Mouse (Mus musculus) splenic B cell, adult 2 months (primary cell): ENCODE results near the gene Olfr875.
"Not testable (repeated sequence)": the region's sequence is repeated elsewhere in the genome, so short reads cannot be mapped to it uniquely, and the experiment has no call there.

Experiments used
- DNase-seq: peaks from one replicate; pipeline ENCODE4 v3.0.0-alpha.2; 2011; ENCODE audit warnings: low read depth, low spot score
- H3K27me3 ChIP-seq: 2 replicates; pipeline ENCODE4 v1.6.1; 2012; ENCODE audit warnings: mild to moderate bottlenecking, low read length, moderate library complexity, mixed read lengths; ENCODE audit not compliant: control insufficient read depth, poor library complexity, insufficient read depth, severe bottlenecking
- H3K36me3 ChIP-seq: 2 replicates; pipeline ENCODE4 v1.6.1; 2012; ENCODE audit warnings: mild to moderate bottlenecking, low read length, moderate library complexity, mixed read lengths; ENCODE audit not compliant: control insufficient read depth, poor library complexity, insufficient read depth, severe bottlenecking

The Olfr875 gene

DNA sequence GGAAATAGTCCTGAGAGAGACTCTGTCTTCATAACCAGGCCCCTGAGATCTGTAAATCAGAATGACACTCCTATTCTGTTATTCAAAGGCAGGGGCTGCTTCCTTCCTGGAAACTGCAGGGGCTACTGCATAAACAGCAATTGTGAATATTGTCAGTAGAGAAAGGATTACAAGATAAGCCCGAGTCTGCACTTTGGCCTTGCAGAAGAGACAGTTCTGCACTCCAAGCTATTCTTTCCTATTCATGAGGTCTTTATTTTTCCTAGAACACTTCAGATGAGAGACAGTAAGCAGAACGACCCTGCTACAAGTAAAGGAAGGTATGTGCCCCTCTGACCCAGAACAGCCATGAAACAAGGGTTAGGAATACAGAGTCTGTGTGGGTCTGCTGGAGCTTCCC lies at the start of gene Olfr875:
Gene Olfr875, plus strand, starts transcription at position 99 of the 400 bp plus-strand sequence.
- Histone ChIP-seq H3K36me3 (no peaks in the 10 kb centered on the region), H3K27me3 (no peaks in the 10 kb centered on the region; the same call in 1 of the 2 replicates)
- no peak for DNase-seq

DNA sequence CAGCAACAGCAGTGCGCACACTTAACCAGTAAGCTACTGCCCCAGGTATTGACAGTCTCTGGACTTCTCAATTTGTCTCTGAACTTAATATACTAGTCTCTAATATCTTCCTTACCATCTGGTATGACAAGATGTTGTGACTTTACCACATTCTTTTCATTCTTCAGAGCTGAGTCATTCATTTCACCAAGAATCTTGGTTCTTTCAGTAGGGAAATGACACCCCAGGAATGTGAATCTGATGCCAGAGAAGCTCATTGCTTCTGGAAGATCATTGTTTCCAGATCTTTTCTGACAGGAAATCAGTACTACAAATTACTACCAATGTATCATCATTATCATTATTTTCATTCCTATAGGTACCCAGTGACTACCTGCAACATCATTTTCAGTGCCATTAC lies 37.3 kb upstream of the Olfr875 start:
- no peak for DNase-seq
- no peaks in the 10 kb centered on the region for H3K27me3 ChIP-seq
- no peaks in the 10 kb centered on the region for H3K36me3 ChIP-seq

DNA sequence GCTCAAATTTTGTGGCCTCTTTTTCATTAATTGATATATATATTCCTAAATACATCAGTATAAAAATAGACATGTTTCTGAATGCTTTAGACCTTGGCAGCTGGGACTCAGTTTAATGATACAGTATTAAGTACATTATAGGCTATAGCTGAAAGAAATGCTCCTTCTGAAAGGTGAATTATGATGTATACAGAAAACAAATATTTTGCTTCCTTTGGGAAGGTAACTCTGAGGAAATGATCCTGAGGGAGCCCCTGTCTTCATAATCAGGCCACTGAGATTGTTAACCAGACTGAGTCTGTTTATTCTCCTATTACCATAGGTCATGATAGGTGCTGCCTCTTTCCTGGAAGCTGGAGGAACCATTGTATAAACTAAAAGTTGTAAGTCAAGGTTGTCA lies 26.9 kb upstream of the Olfr875 start, which contains the start of gene Olfr874:
Gene Olfr874, plus strand, starts transcription at position 301 of the 400 bp plus-strand sequence.
- no peaks in the 10 kb centered on the region for H3K36me3 ChIP-seq
- no peaks in the 10 kb centered on the region for H3K27me3 ChIP-seq
- DNase-seq: no peak

DNA sequence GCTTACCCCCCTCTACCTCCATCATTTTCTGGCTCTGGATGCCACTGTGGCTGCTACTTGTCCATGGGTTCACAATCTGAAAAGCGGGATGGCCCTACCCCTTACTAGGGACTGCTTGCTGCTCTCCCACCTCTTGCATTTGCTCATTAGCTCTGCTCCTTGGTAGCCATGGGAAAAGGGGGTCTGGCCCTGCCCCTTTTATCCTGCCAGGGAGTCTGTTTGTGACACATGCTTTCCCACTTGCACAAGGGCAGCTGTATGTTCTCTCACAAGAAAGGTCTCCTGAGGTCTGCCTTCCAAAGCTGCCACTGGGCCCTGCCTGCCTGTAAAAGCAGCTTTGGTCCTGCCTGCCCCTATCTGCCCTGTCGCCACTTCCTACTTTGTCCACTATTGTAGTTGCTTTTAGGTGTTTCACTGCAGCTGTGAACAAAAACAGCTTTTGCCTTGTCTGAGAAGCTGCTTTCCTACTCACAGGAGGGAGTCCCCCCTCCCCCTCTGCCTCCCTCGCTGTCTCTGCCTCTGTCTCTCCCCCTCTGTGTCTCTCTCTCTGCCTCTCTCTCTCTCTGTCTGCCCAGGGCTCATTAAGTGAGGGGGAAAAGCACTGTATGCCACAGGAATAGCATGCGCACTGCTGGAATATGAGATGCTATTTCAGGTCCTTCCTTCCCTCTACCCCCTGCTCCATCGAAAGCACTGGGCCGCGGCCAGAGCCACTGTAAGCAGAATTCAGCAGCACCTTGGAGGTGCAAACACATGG lies 21.2 kb upstream of the Olfr875 start:
- no peak for DNase-seq
- H3K27me3 ChIP-seq: no peaks in the 10 kb centered on the region
- no peaks in the 10 kb centered on the region for H3K36me3 ChIP-seq

DNA sequence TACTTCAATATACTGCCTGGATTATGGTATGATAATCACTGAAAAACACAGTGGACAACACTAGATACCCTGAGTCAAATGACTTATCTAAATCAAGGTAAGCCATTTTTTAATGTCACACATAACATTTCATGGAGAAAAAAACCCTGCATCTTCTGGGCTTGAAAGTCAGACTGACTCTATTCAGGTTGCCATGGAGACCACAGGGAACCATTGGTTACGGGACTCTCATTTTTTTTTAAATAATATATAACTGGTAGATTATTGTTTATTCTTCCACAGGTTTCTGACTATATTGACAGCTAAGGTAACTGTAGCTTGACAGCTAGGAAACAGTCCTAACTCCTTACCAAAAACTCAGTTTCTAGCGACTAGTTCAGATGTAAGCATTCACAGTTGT lies 20.2 kb upstream of the Olfr875 start:
- no peak for DNase-seq
- Histone ChIP-seq H3K36me3 (no peaks in the 10 kb centered on the region), H3K27me3 (no peaks in the 10 kb centered on the region)

DNA sequence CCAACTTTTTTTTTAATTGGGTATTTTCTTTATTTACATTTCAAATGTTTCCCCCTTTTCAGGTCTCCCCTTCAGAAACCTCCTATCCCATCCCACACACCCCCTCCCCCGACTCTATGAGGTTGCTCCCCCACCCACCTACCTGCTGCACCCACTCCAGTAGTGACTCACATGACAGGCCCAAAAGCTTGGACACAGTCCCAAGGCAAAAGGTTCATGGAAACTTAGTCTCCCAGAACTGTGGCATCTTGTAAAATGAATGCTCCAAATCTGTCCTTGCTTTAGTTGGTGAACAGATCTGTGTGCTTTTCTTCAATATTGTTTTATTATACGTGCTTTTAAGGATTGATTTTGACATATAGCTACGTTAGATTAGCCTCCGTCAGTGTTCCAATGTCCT lies 19.7 kb upstream of the Olfr875 start:
- DNase-seq: no peak
- Histone ChIP-seq H3K27me3 (no peaks in the 10 kb centered on the region), H3K36me3 (no peaks in the 10 kb centered on the region)

DNA sequence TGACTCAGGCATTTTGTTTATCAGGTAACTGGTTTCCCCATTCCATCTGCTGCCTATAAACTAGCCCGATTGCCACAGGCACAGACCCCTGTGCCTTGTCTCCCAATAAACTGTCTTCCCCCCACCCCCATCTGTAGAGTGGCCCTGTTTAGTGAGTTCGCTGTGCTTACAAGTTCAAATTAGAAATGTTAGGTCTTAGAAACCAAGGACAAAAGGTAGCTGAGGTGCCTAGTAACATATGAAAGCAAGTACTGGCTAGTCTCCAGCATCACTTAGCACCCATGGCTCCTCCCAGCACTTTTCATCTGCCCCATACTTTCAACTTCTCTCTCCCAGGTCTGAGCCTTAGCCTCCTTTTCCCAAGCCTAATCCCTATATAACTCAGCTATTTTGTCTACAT lies 9.9 kb upstream of the Olfr875 start:
- Histone ChIP-seq H3K27me3 (no peaks in the 10 kb centered on the region), H3K36me3 (no peaks in the 10 kb centered on the region)
- no peak for DNase-seq

DNA sequence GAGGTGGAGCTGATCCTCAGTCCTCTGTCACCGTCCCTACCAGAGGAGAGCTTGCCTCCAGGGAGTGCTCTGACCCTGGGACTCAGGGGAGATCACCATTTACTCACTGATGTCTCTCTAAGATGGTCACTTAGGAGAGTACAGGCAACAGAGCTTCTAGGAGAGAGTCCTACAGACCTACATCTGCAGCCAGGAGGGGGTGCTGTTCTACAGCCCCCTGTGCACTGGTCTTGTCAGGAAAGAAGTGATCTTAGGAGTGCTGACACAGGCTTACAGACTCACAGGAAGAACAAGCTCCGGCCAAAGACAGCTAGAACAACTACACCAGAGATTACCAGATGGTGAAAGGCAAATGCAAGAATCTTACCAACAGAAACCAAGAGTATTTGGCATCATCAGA lies 9.1 kb upstream of the Olfr875 start:
- Histone ChIP-seq H3K27me3 (no peaks in the 10 kb centered on the region), H3K36me3 (no peaks in the 10 kb centered on the region)
- no peak for DNase-seq

DNA sequence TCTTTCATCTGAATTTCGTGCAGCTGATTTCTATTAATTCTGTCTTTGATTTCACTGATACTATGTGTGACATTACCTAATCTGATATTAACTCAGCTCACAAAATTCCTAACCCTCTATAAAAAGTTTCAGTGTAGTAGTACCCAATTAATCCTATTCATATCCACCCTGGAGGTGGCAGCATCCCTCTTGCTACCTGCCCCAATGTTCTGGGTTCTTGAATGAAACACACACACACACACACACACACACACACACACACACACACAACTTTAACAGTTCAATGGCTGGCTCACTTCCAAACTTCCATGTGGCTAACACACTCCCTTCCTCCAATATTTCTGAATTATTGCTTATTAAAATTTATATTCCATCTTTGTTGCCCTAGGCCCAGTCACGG lies 996 bp upstream of the Olfr875 start:
- no peaks in the 10 kb centered on the region; the same call in 1 of the 2 replicates for H3K27me3 ChIP-seq
- no peaks in the 10 kb centered on the region for H3K36me3 ChIP-seq
- no peak for DNase-seq

DNA sequence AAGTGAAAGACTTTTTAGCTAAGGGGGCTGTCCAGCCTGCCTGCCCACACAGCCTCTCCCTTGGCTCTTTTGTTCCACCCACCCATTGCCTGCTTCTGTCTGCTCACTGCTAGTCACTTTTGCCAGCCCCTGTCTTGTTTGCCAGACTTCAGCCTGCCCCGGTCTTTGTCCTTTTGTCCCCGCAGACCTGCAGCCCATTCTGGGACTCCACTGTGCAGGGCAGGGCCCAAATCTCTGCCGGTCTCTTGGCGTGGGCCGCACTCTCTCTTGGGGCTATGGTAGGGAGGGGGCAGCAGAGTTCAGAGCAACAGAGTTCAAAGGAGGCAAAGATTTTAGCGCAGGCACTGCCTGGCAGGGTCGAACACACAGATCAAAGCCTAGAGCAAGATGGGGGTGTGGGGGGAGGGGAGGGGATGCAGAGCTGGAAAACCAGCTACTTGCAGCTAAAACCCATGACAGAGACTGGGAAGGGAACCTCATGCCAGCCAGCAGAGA lies 11.2 kb downstream of the Olfr875 start:
- H3K27me3 ChIP-seq: no peaks in the 10 kb centered on the region
- DNase-seq: no peak
- H3K36me3 ChIP-seq: no peaks in the 10 kb centered on the region

DNA sequence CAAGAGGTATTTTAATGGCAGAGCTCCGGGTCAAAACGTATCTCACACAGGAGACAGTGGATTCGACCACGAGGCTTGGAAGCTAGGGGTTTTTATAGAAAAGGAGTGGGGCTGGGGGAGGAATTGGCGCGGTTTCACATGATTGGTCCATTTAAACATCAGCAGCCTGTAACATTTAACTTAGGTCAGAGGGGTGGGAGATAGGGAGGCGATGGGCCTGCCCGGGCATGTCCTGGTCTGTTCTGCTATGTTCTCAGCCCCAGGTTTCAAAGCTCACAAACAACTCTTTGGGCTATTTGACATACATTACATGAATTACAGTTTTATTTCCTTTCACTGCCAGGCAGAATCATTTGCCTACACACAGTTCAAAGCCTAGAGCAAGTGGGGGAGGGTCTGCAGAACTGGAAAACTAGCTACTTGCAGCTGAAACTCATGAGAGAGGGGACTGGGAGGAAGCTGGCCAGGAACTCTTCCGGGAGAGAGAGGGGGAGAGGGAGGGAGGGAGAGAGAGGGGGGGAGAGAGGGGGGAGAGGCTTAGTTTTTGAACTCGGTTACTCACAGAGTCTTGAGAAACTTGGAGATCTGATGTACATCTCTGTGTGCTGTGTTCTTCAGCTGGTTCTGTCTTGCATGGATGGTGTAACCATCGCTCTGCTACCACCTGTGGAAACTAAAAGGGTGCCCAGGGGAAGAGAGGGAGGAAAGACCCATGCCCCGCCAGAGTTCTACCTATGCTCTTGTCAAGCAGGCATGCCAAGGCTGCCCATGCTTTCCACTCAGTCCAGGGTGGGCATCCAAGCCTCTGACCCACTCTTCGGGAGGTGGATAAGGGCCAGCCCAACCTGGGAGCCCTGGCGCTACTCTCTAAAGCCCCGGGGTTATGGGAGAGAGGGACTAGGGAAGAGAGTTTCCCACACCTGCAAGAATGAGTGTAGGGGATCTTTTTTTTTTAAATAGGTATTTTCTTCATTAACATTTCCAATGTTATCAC lies 12.0 kb downstream of the Olfr875 start:
- H3K36me3 ChIP-seq, DNase-seq, H3K27me3 ChIP-seq: not testable (repeated sequence)

DNA sequence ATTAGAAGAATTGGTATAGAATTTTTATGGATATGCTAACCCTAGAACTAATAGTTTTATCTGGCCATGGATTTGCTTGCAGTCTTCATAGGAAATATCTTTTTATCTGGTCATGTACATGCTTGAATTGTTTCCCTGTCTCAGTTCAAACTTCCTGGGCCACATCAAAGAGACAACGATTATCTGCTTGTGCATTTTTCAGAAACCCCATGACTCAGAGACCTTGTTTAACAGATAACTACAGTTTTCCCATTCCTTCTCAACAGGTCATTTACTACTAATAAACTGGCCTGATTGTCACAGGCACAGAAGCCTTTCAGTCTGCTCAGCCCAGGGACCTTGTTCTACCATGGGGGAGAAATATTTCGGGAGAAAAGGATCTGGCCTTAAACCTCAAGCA lies 14.8 kb downstream of the Olfr875 start:
- DNase-seq: no peak
- Histone ChIP-seq H3K27me3 (no peaks in the 10 kb centered on the region), H3K36me3 (no peaks in the 10 kb centered on the region)

DNA sequence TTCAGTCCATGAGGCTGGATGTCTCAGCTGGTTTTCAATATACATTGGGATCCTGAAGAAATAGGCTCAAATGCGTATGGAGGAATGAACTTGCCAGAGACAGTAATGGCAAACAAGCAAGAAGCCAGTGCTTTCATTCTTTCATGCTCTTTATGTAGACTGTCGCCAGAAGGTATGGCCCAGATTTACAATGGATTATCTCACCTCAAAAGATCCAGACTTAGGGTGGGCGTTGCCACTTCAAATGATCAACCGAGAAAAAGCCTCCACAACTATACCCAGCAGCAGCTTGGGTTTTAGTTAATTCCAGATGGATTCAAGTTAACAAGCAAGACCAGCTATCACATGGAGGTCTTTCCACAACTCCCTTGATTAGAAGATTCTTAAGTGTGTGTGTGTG lies 30.4 kb downstream of the Olfr875 start:
- no peaks in the 10 kb centered on the region for H3K27me3 ChIP-seq
- no peaks in the 10 kb centered on the region for H3K36me3 ChIP-seq
- DNase-seq: no peak

DNA sequence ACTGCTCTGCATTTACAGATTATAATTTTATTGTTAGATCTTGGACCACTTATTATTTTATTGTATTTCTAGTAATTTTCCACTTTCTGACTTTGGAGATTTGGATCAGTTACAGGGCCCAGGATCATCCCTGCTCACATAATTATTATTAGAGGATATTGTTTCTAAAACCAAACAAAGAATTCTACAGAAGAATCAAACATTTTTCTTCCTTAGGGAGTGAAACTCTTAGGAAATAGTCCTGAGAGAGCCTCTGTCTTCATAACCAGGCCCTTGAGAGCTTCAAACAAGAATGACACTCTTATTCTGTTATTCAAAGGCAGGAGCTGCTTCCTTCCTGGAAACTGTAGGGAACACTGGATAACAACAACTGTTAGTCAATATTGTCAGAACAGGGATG lies 31.1 kb downstream of the Olfr875 start, which contains the start of gene Olfr876:
Gene Olfr876, plus strand, starts transcription at position 301 of the 400 bp plus-strand sequence.
- Histone ChIP-seq H3K36me3 (no peaks in the 10 kb centered on the region), H3K27me3 (no peaks in the 10 kb centered on the region)
- no peak for DNase-seq

DNA sequence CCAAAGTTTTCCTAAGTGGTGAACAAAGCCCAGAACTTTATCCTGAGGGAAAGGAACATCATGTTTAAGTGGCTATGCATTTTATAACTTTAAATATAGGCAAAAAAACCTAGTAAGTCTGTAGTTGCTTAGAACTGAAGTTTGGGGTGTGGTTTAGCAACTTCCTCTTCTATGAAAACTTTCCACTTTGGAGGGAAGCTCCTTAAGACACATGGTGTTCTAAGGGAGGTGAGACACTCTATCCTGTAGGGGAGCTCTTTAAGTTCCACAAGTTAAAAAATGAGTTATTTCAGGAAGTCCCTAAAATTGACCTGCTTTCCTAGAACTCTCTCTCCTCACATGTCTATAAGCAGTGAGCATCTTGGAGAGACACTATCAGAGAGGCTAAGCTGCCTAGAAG lies 35.6 kb downstream of the Olfr875 start:
- H3K36me3 ChIP-seq: no peaks in the 10 kb centered on the region
- no peaks in the 10 kb centered on the region for H3K27me3 ChIP-seq
- DNase-seq: no peak
